Mouse (Mus musculus) layer of hippocampus, adult 2 months (tissue): Measurements from ENCODE around the gene Hcrtr2. TPM values are rescaled to one million over a fixed set of nuclear protein-coding genes. Genes with fewer than 3 reads are reported as not detected.

Experiments used
- DNase-seq, 2 experiments: peaks; one replicate each; pipeline ENCODE4 v3.0.0; 2022; ENCODE audit warnings: low spot score in 2 of 2
- H3K27ac ChIP-seq: fragments of 200-600 bp; 2 replicates; pipeline ENCODE4 v1.8.1; 2022
- H3K4me3 ChIP-seq: fragments of 200-600 bp; 2 replicates; pipeline ENCODE4 v1.8.1; 2022; ENCODE audit warnings: mild to moderate bottlenecking
- CTCF ChIP-seq: fragments of 200-600 bp; conservative IDR thresholded peaks from 2 replicates; pipeline ENCODE4 v1.8.1; 2022; ENCODE audit warnings: antibody characterized with exemption, mild to moderate bottlenecking, moderate library complexity
- total RNA-seq, 2 experiments: library from RNA; stranded (reverse); gene quantifications; 2 replicates each; pipeline ENCODE4 v1.2.3; 2021

Gene Hcrtr2
- total RNA-seq, 2 experiments from 2014 or later, result 3.5 to 3.6 TPM

- TF ChIP-seq CTCF, result no peak
- DNase-seq, result peak in 1 of 2 experiments; percentile 47
- no peak overlapping the region for H3K4me3 ChIP-seq
- no peak overlapping the region for H3K27ac ChIP-seq
Observed at GRCm38 (mm10) chr9:76214678-76215077, 109.0 kb downstream of the Hcrtr2 start.

- DNase-seq, result no peak
- H3K4me3 ChIP-seq, result no peak within 1 kb of the TSS
- H3K27ac ChIP-seq, result no peak within 1 kb of the TSS
- no peak for TF ChIP-seq CTCF
Observed at GRCm38 (mm10) chr9:76213557-76213956, 110.1 kb downstream of the Hcrtr2 start, which contains the start of gene Gfral. TSS of gene Gfral (minus strand) at chr9:76213657.

- Histone ChIP-seq H3K27ac (no peak overlapping the region), H3K4me3 (no peak overlapping the region)
- no peak for TF ChIP-seq CTCF
- no peak for DNase-seq
Observed at GRCm38 (mm10) chr9:76196917-76197316, 126.7 kb downstream of the Hcrtr2 start.

GRCm38 (mm10) chr9:76179221-76179620, 144.4 kb downstream of the Hcrtr2 start:
- Histone ChIP-seq H3K4me3 (no peak overlapping the region), H3K27ac (no peak overlapping the region)
- no peak for DNase-seq
- TF ChIP-seq CTCF, result no peak

Other genes starting within 250 kb of the Hcrtr2 start
- not detected for gene Gfral, start 110.2 kb downstream of the Hcrtr2 start, total RNA-seq
- gene Fam83b, start 243.3 kb upstream of the Hcrtr2 start, total RNA-seq, result under 1 TPM in 1 of 2 experiments, not detected in 1; 0.10 TPM